Mouse (Mus musculus): ENCODE results near the gene Sirt7. TPM values are rescaled to one million over a fixed set of nuclear protein-coding genes. Genes with fewer than 3 reads are reported as not detected.

Sirt7 gene
- polyA plus RNA-seq, 1 experiment from 2014 or later = 39.4 TPM

GRCm38 (mm10) chr11:120643601-120643987 lies 18.6 kb upstream of the Sirt7 start, which contains the start of gene Pycr1:
Gene Pycr1, minus strand, starts transcription at chr11:120643769.
- WGBS = 0% methylated on average over 15 of the region's 15 CpGs
- Histone ChIP-seq H3K4me2 (ENCODE audit: low read length) (peak within 1 kb of the TSS; percentile 94), H3K27ac (ENCODE audit: low read depth, low read length) (no peak within 1 kb of the TSS; the same call in 1 of the 2 replicates), H3K4me1 (ENCODE audit: control insufficient read depth, insufficient read depth, low read depth, low read length) (peaks cover 15% of the 10 kb centered on the region), H3K27me3 (replicated peaks; ENCODE audit: control insufficient read depth, insufficient read depth, low read length) (peaks cover 3% of the 10 kb centered on the region; the same call in 1 of the 2 replicates), H3K9me3 (ENCODE audit: control insufficient read depth, low read length) (no peaks in the 10 kb centered on the region), H3K36me3 (ENCODE audit: control insufficient read depth, insufficient read depth, low read length) (no peaks in the 10 kb centered on the region), H3K4me3 (ENCODE audit: low read length) (peak within 1 kb of the TSS; percentile 59), H3K9ac (ENCODE audit: low read depth, low read length) (peak within 1 kb of the TSS; percentile 78)
- peak; percentile 100 for ATAC-seq

- Histone ChIP-seq H3K9me3 (ENCODE audit: control insufficient read depth, low read length) (no peaks in the 10 kb centered on the region), H3K4me1 (ENCODE audit: control insufficient read depth, insufficient read depth, low read depth, low read length) (peaks cover 12% of the 10 kb centered on the region), H3K4me2 (ENCODE audit: low read length) (peak overlapping the region; percentile 94), H3K9ac (ENCODE audit: low read depth, low read length) (peak overlapping the region; percentile 78), H3K36me3 (ENCODE audit: control insufficient read depth, insufficient read depth, low read length) (no peaks in the 10 kb centered on the region), H3K27me3 (replicated peaks; ENCODE audit: control insufficient read depth, insufficient read depth, low read length) (peaks cover 3% of the 10 kb centered on the region; the same call in 1 of the 2 replicates), H3K27ac (ENCODE audit: low read depth, low read length) (no peak overlapping the region; the same call in 1 of the 2 replicates), H3K4me3 (ENCODE audit: low read length) (peak overlapping the region; percentile 59)
- WGBS = 1% methylated on average over 18 of the region's 18 CpGs
- ATAC-seq = peak; percentile 69
These were observed 18.0 kb upstream of the Sirt7 start for GRCm38 (mm10) chr11:120642939-120643600.

GRCm38 (mm10) chr11:120641869-120642268 lies 16.8 kb upstream of the Sirt7 start:
- H3K27ac ChIP-seq (ENCODE audit: low read depth, low read length) = no peak overlapping the region
- no peak overlapping the region; the same call in 1 of the 2 replicates for H3K9ac ChIP-seq (ENCODE audit: low read depth, low read length)
- H3K4me1 ChIP-seq (ENCODE audit: control insufficient read depth, insufficient read depth, low read depth, low read length) = peaks cover 8% of the 10 kb centered on the region
- H3K9me3 ChIP-seq (ENCODE audit: control insufficient read depth, low read length) = no peaks in the 10 kb centered on the region
- no peak overlapping the region for H3K4me3 ChIP-seq (ENCODE audit: low read length)
- no peak overlapping the region for H3K4me2 ChIP-seq (ENCODE audit: low read length)
- H3K27me3 ChIP-seq (replicated peaks; ENCODE audit: control insufficient read depth, insufficient read depth, low read length) = no peaks in the 10 kb centered on the region
- no peaks in the 10 kb centered on the region for H3K36me3 ChIP-seq (ENCODE audit: control insufficient read depth, insufficient read depth, low read length)
- ATAC-seq = no peak
- WGBS = 92% methylated on average over 8 of the region's 8 CpGs

GRCm38 (mm10) chr11:120641255-120641654 lies 16.2 kb upstream of the Sirt7 start:
- Histone ChIP-seq H3K27me3 (replicated peaks; ENCODE audit: control insufficient read depth, insufficient read depth, low read length) (no peaks in the 10 kb centered on the region), H3K36me3 (ENCODE audit: control insufficient read depth, insufficient read depth, low read length) (no peaks in the 10 kb centered on the region), H3K4me1 (ENCODE audit: control insufficient read depth, insufficient read depth, low read depth, low read length) (peaks cover 8% of the 10 kb centered on the region), H3K27ac (ENCODE audit: low read depth, low read length) (no peak overlapping the region), H3K4me2 (ENCODE audit: low read length) (no peak overlapping the region), H3K9ac (ENCODE audit: low read depth, low read length) (no peak overlapping the region), H3K9me3 (ENCODE audit: control insufficient read depth, low read length) (no peaks in the 10 kb centered on the region), H3K4me3 (ENCODE audit: low read length) (no peak overlapping the region)
- no peak for ATAC-seq
- 66% methylated on average over 9 of the region's 9 CpGs for whole genome bisulfite sequencing

- WGBS = 80% methylated on average over 5 of the region's 5 CpGs
- H3K9me3 ChIP-seq (ENCODE audit: control insufficient read depth, low read length) = no peaks in the 10 kb centered on the region
- no peaks in the 10 kb centered on the region for H3K27me3 ChIP-seq (replicated peaks; ENCODE audit: control insufficient read depth, insufficient read depth, low read length)
- no peak for ATAC-seq
- no peak overlapping the region for H3K27ac ChIP-seq (ENCODE audit: low read depth, low read length)
- H3K4me3 ChIP-seq (ENCODE audit: low read length) = no peak overlapping the region
- no peak overlapping the region for H3K9ac ChIP-seq (ENCODE audit: low read depth, low read length)
- H3K4me2 ChIP-seq (ENCODE audit: low read length) = no peak overlapping the region
- no peaks in the 10 kb centered on the region; the same call in 1 of the 2 replicates for H3K36me3 ChIP-seq (ENCODE audit: control insufficient read depth, insufficient read depth, low read length)
- H3K4me1 ChIP-seq (ENCODE audit: control insufficient read depth, insufficient read depth, low read depth, low read length) = peaks cover 27% of the 10 kb centered on the region
These were observed 9.8 kb upstream of the Sirt7 start for GRCm38 (mm10) chr11:120634810-120635209.

- Histone ChIP-seq H3K4me1 (ENCODE audit: control insufficient read depth, insufficient read depth, low read depth, low read length) (peaks cover 31% of the 10 kb centered on the region), H3K27ac (ENCODE audit: low read depth, low read length) (peak within 1 kb of the TSS; percentile 88), H3K4me3 (ENCODE audit: low read length) (peak within 1 kb of the TSS; percentile 90), H3K4me2 (ENCODE audit: low read length) (peak within 1 kb of the TSS; percentile 96), H3K27me3 (replicated peaks; ENCODE audit: control insufficient read depth, insufficient read depth, low read length) (no peaks in the 10 kb centered on the region), H3K9ac (ENCODE audit: low read depth, low read length) (peak within 1 kb of the TSS; percentile 94), H3K9me3 (ENCODE audit: control insufficient read depth, low read length) (no peaks in the 10 kb centered on the region), H3K36me3 (ENCODE audit: control insufficient read depth, insufficient read depth, low read length) (peaks cover 7% of the 10 kb centered on the region)
- peak; percentile 92 for ATAC-seq
- WGBS = 13% methylated on average over 49 of the region's 58 CpGs
These were observed 8.7 kb upstream of the Sirt7 start, which contains the start of gene Mafg for GRCm38 (mm10) chr11:120633520-120634343. Gene Mafg, minus strand, starts transcription at chr11:120633600.

- H3K27me3 ChIP-seq (replicated peaks; ENCODE audit: control insufficient read depth, insufficient read depth, low read length) = no peaks in the 10 kb centered on the region
- peak overlapping the region; percentile 90 for H3K4me3 ChIP-seq (ENCODE audit: low read length)
- peak overlapping the region; percentile 94 for H3K9ac ChIP-seq (ENCODE audit: low read depth, low read length)
- peak overlapping the region; percentile 88 for H3K27ac ChIP-seq (ENCODE audit: low read depth, low read length)
- H3K4me1 ChIP-seq (ENCODE audit: control insufficient read depth, insufficient read depth, low read depth, low read length) = peaks cover 31% of the 10 kb centered on the region
- peak; percentile 82 for ATAC-seq
- peak overlapping the region; percentile 96 for H3K4me2 ChIP-seq (ENCODE audit: low read length)
- H3K9me3 ChIP-seq (ENCODE audit: control insufficient read depth, low read length) = no peaks in the 10 kb centered on the region
- peaks cover 8% of the 10 kb centered on the region for H3K36me3 ChIP-seq (ENCODE audit: control insufficient read depth, insufficient read depth, low read length)
- WGBS = under 1% methylated on average over 60 of the region's 116 CpGs
These were observed 7.8 kb upstream of the Sirt7 start for GRCm38 (mm10) chr11:120632559-120633519.

GRCm38 (mm10) chr11:120631726-120632448 lies 6.8 kb upstream of the Sirt7 start:
- 65% methylated on average over 4 of the region's 4 CpGs for WGBS
- Histone ChIP-seq H3K27ac (ENCODE audit: low read depth, low read length) (peak overlapping the region; percentile 88), H3K27me3 (replicated peaks; ENCODE audit: control insufficient read depth, insufficient read depth, low read length) (no peaks in the 10 kb centered on the region), H3K9me3 (ENCODE audit: control insufficient read depth, low read length) (no peaks in the 10 kb centered on the region), H3K9ac (ENCODE audit: low read depth, low read length) (peak overlapping the region; percentile 94), H3K4me1 (ENCODE audit: control insufficient read depth, insufficient read depth, low read depth, low read length) (peaks cover 31% of the 10 kb centered on the region), H3K36me3 (ENCODE audit: control insufficient read depth, insufficient read depth, low read length) (peaks cover 12% of the 10 kb centered on the region), H3K4me2 (ENCODE audit: low read length) (peak overlapping the region; percentile 96), H3K4me3 (ENCODE audit: low read length) (peak overlapping the region; percentile 90)
- no peak for ATAC-seq
